Mouse (Mus musculus): ENCODE measurements around the gene Gm42517.

Gm42517 gene

GRCm38 (mm10) chr5:108367871-108368332 lies at the start of gene Gm42517:
TSS of gene Gm42517 (minus strand) at chr5:108367922.
- CTCF ChIA-PET = no interaction called here

- CTCF ChIA-PET = interaction anchor here (0.7 kb wide), 1 partner anchor 815 kb away, joined by 4 read pairs; no protein-coding TSS in a partner anchor
Measured at GRCm38 (mm10) chr5:108414711-108415110, 47.0 kb upstream of the Gm42517 start.

- CTCF ChIA-PET = no interaction called here
Measured at GRCm38 (mm10) chr5:108406977-108407376, 39.3 kb upstream of the Gm42517 start.

GRCm38 (mm10) chr5:108405460-108405859 lies 37.7 kb upstream of the Gm42517 start:
- CTCF ChIA-PET = no interaction called here

GRCm38 (mm10) chr5:108403453-108403852 lies 35.7 kb upstream of the Gm42517 start:
- CTCF ChIA-PET = no interaction called here

- CTCF ChIA-PET = no interaction called here
Measured at GRCm38 (mm10) chr5:108389744-108390143, 22.0 kb upstream of the Gm42517 start.

GRCm38 (mm10) chr5:108388201-108388600 lies 20.5 kb upstream of the Gm42517 start, which contains the start of gene Pde6b:
TSS of gene Pde6b (plus strand) at chr5:108388391.
- CTCF ChIA-PET = interaction anchor here (0.6 kb wide), 1 partner anchor 1411 kb away, joined by 4 read pairs; no protein-coding TSS in a partner anchor

- CTCF ChIA-PET = no interaction called here
Measured at GRCm38 (mm10) chr5:108386449-108386848, 18.7 kb upstream of the Gm42517 start.

- CTCF ChIA-PET = no interaction called here
Measured at GRCm38 (mm10) chr5:108385632-108386031, 17.9 kb upstream of the Gm42517 start.

GRCm38 (mm10) chr5:108378346-108378745 lies 10.6 kb upstream of the Gm42517 start:
- CTCF ChIA-PET = no interaction called here

GRCm38 (mm10) chr5:108376059-108376458 lies 8.3 kb upstream of the Gm42517 start:
- CTCF ChIA-PET = no interaction called here

GRCm38 (mm10) chr5:108374079-108374478 lies 6.4 kb upstream of the Gm42517 start:
- CTCF ChIA-PET = interaction anchor here (0.6 kb wide), 1 partner anchor 308 kb away, joined by 8 read pairs; no protein-coding TSS in a partner anchor

- CTCF ChIA-PET = no interaction called here
Measured at GRCm38 (mm10) chr5:108369964-108370363, 2.2 kb upstream of the Gm42517 start.

GRCm38 (mm10) chr5:108368851-108369621 lies 1.3 kb upstream of the Gm42517 start:
- CTCF ChIA-PET = no interaction called here

- CTCF ChIA-PET = no interaction called here
Measured at GRCm38 (mm10) chr5:108368446-108368845, 724 bp upstream of the Gm42517 start.

GRCm38 (mm10) chr5:108366984-108367841 lies 509 bp downstream of the Gm42517 start:
- CTCF ChIA-PET = no interaction called here

- CTCF ChIA-PET = no interaction called here
Measured at GRCm38 (mm10) chr5:108366328-108366983, 1.3 kb downstream of the Gm42517 start.

- CTCF ChIA-PET = no interaction called here
Measured at GRCm38 (mm10) chr5:108362330-108362729, 5.4 kb downstream of the Gm42517 start.

- CTCF ChIA-PET = no interaction called here
Measured at GRCm38 (mm10) chr5:108360211-108360610, 7.5 kb downstream of the Gm42517 start.

- CTCF ChIA-PET = no interaction called here
Measured at GRCm38 (mm10) chr5:108359491-108359890, 8.2 kb downstream of the Gm42517 start.

- CTCF ChIA-PET = no interaction called here
Measured at GRCm38 (mm10) chr5:108357862-108358261, 9.9 kb downstream of the Gm42517 start.

- CTCF ChIA-PET = no interaction called here
Measured at GRCm38 (mm10) chr5:108354056-108354455, 13.7 kb downstream of the Gm42517 start.
